Mouse (Mus musculus) myocyte (in vitro differentiated cells): ENCODE measurements around the gene Gm20388. TPM values are rescaled to one million over a fixed set of nuclear protein-coding genes. Genes with fewer than 3 reads are reported as not detected.

Source experiments
- H3K27me3 ChIP-seq: one replicate; pipeline ENCODE4 v1.6.1; 2011; ENCODE audit not compliant: control insufficient read depth, insufficient read depth, insufficient read length
- H3K36me3 ChIP-seq: one replicate; pipeline ENCODE4 v1.6.1; 2011; ENCODE audit not compliant: control insufficient read depth, insufficient read depth
- H3K4me2 ChIP-seq: one replicate; pipeline ENCODE4 v1.6.1; 2011; ENCODE audit warnings: low read depth, control low read depth
- H3K4me3 ChIP-seq: one replicate; pipeline ENCODE4 v1.5.1; 2011; ENCODE audit warnings: mild to moderate bottlenecking, control low read depth, moderate library complexity
- H3K79me2 ChIP-seq: one replicate; pipeline ENCODE4 v1.6.1; 2011; ENCODE audit not compliant: control insufficient read depth, insufficient read depth
- H3ac ChIP-seq: one replicate; pipeline ENCODE4 v1.6.1; 2011; ENCODE audit not compliant: control insufficient read depth, insufficient read length
- CEBPB ChIP-seq: IDR thresholded peaks from 2 replicates; pipeline ENCODE4 v1.6.1; 2011; ENCODE audit warnings: mild to moderate bottlenecking, moderate library complexity; ENCODE audit not compliant: poor library complexity, insufficient read depth, severe bottlenecking
- E2F4 ChIP-seq: IDR thresholded peaks from one replicate; pipeline ENCODE4 v1.6.1; 2011; ENCODE audit warnings: mild to moderate bottlenecking, control low read depth, moderate library complexity; ENCODE audit not compliant: insufficient read depth
- MAX ChIP-seq: IDR thresholded peaks from one replicate; pipeline ENCODE4 v1.6.1; 2011; ENCODE audit warnings: low read depth, mild to moderate bottlenecking, control low read depth
- MYOD1 ChIP-seq, 3 experiments: IDR thresholded peaks; one replicate each; pipeline ENCODE4 v1.6.1; 2011; ENCODE audit warnings: control low read depth in 2 of 3, low read depth in 2 of 3, mild to moderate bottlenecking in 2 of 3, moderate library complexity in 1 of 3; ENCODE audit not compliant: insufficient read length in 2 of 3, control insufficient read depth in 1 of 3
- MYOG ChIP-seq, 3 experiments: IDR thresholded peaks; one replicate each; pipeline ENCODE4 v1.6.1; 2011; ENCODE audit warnings: control low read depth in 2 of 3, low read depth in 2 of 3, mild to moderate bottlenecking in 2 of 3; ENCODE audit not compliant: insufficient read length in 2 of 3, control insufficient read depth in 1 of 3, insufficient read depth in 1 of 3
- POLR2A ChIP-seq: IDR thresholded peaks from one replicate; pipeline ENCODE4 v1.6.1; 2011; ENCODE audit warnings: low read depth, mild to moderate bottlenecking, control low read depth, moderate library complexity; ENCODE audit not compliant: insufficient read length
- POLR2AphosphoS2 ChIP-seq: IDR thresholded peaks from one replicate; pipeline ENCODE4 v1.6.1; 2011; ENCODE audit warnings: low read depth, control low read depth; ENCODE audit not compliant: insufficient read length
- REST ChIP-seq: IDR thresholded peaks from one replicate; pipeline ENCODE4 v1.6.1; 2011; ENCODE audit warnings: mild to moderate bottlenecking, control low read depth, moderate library complexity; ENCODE audit not compliant: insufficient read depth, insufficient read length
- SRF ChIP-seq: IDR thresholded peaks from one replicate; pipeline ENCODE4 v1.6.1; 2011; ENCODE audit warnings: low read depth; ENCODE audit not compliant: control insufficient read depth, insufficient read length
- TCF12 ChIP-seq: IDR thresholded peaks from one replicate; pipeline ENCODE4 v1.6.1; 2011; ENCODE audit warnings: mild to moderate bottlenecking, control low read depth; ENCODE audit not compliant: poor library complexity, insufficient read depth, severe bottlenecking
- TCF3 ChIP-seq: IDR thresholded peaks from one replicate; pipeline ENCODE4 v1.6.1; 2011; ENCODE audit warnings: low read depth, control low read depth; ENCODE audit not compliant: insufficient read length
- USF1 ChIP-seq: IDR thresholded peaks from one replicate; pipeline ENCODE4 v1.6.1; 2011; ENCODE audit warnings: low read depth, mild to moderate bottlenecking, control low read depth, moderate library complexity
- polyA plus RNA-seq: library from polyadenylated mRNA; unstranded; fragments of >200 nt; fragmentation: generic; extraction: Trizol; gene quantifications from one replicate; pipeline ENCODE4 v1.2.1, GENCODE M21; 2012; ENCODE audit warnings: missing spikeins

Gene Gm20388
- polyA plus RNA-seq, 1 experiment: 15.3 TPM

GRCm38 (mm10) chr8:123857361-123857760 lies 3946.7 kb downstream of the Gm20388 start:
- Histone ChIP-seq H3K4me3 (no peak overlapping the region), H3K36me3 (no peaks in the 10 kb centered on the region), H3K27me3 (no peaks in the 10 kb centered on the region), H3K79me2 (no peaks in the 10 kb centered on the region), H3K4me2 (no peak overlapping the region), H3ac (no peak overlapping the region)
- TF ChIP-seq POLR2A (no peak), USF1 (no peak), SRF (no peak), POLR2AphosphoS2 (no peak), TCF3 (no peak), E2F4 (no peak), MYOD1 (IDR thresholded peaks at IDR 0.05; ENCODE audit: control insufficient read depth in 1 of 3, insufficient read length in 2 of 3, low read depth in 2 of 3) (no peak), CEBPB (no peak), MAX (no peak), REST (no peak), TCF12 (no peak), MYOG (IDR thresholded peaks at IDR 0.05; ENCODE audit: control insufficient read depth in 1 of 3, insufficient read depth in 1 of 3, insufficient read length in 2 of 3, low read depth in 2 of 3) (no peak)

DNA sequence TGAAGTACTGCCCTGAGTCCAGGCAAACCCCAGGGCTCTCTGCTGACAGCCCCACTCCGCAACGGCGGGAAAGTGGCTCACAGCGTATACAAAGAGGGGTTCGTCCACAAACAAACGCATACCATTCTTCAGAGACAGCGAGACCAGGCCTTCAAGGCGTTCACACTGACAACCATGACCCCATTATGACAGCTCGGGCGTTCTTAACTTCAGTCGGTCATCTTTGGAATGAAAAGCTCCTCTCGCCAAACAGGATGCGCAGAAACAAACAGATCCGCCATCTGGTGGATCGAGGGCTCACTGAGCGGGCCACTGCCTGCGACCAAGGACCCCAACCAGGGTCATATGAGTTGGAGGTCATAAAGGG lies 3947.9 kb downstream of the Gm20388 start:
- Histone ChIP-seq H3ac (peak overlapping the region; percentile 26), H3K79me2 (no peaks in the 10 kb centered on the region), H3K4me2 (peak overlapping the region; percentile 73), H3K36me3 (no peaks in the 10 kb centered on the region), H3K27me3 (peaks cover 6% of the 10 kb centered on the region), H3K4me3 (peak overlapping the region; percentile 71)
- TF ChIP-seq CEBPB (no peak), TCF12 (no peak), POLR2A (no peak), MAX (no peak)

DNA sequence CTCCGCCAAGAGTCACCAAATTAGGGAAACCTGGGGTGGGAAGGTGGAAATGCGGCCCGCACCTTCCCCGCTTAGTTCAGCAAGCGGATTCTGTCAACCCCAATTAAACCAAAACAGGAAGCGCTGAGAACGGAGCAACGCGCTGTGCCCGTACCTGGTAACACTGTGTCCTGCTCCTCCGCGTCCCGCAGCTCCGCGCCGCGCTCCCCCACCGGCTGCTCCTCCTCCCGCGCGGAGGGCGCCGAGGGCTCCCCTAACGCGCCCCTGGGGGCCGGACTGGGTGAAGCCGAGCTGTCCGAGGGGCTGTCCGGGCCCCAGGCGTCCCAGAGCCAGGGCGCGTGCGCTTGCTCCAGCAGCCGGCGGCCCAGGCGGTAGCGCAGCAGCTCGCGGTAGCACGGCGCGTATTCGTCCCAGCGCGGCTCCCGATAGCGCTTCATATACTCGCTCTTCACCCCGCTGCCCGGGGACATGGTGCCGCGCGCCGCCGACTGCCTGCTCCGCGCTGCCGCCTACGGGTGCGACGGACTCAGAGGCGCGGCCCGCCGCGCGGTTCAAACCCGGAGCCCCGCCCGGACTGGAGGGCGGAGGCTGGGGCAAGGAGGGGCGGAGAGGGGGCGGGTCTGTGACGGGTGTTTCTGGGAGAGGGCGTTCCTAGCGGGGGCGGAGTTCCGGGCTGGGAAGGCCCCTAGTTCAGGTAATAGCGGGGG lies 3948.5 kb downstream of the Gm20388 start:
- Histone ChIP-seq H3K4me3 (peak overlapping the region; percentile 71), H3ac (peak overlapping the region; percentile 26), H3K4me2 (peak overlapping the region; percentile 80), H3K27me3 (peaks cover 6% of the 10 kb centered on the region), H3K79me2 (no peaks in the 10 kb centered on the region), H3K36me3 (no peaks in the 10 kb centered on the region)
- TF ChIP-seq CEBPB: no peak
- peak; percentile 92 for TF ChIP-seq E2F4
- TF ChIP-seq MYOG (IDR thresholded peaks at IDR 0.05; ENCODE audit: control insufficient read depth in 1 of 3, insufficient read depth in 1 of 3, insufficient read length in 2 of 3, low read depth in 2 of 3): peak in 1 of 3 experiments; percentile 29
- peak; percentile 65 for TF ChIP-seq POLR2A
- no peak for TF ChIP-seq USF1
- TF ChIP-seq POLR2AphosphoS2: no peak
- no peak for TF ChIP-seq REST

GRCm38 (mm10) chr8:123859648-123860259 lies 3949.1 kb downstream of the Gm20388 start, which contains the start of gene Ccsap:
TSS of gene Ccsap (minus strand) at chr8:123860209.
- Histone ChIP-seq H3K36me3 (no peaks in the 10 kb centered on the region), H3ac (peak within 1 kb of the TSS; percentile 26)
- TF ChIP-seq TCF12 (no peak), MAX (no peak), E2F4 (no peak), POLR2AphosphoS2 (no peak), TCF3 (no peak), CEBPB (no peak), SRF (no peak), USF1 (no peak), MYOD1 (IDR thresholded peaks at IDR 0.05; ENCODE audit: control insufficient read depth in 1 of 3, insufficient read length in 2 of 3, low read depth in 2 of 3) (no peak), REST (no peak), POLR2A (no peak), MYOG (IDR thresholded peaks at IDR 0.05; ENCODE audit: control insufficient read depth in 1 of 3, insufficient read depth in 1 of 3, insufficient read length in 2 of 3, low read depth in 2 of 3) (no peak)

More at GRCm38 (mm10) chr8:123859648-123860259, 3949.1 kb downstream of the Gm20388 start, which contains the start of gene Ccsap:
- Histone ChIP-seq H3K4me2 (peak within 1 kb of the TSS; percentile 80), H3K27me3 (peaks cover 6% of the 10 kb centered on the region), H3K4me3 (peak within 1 kb of the TSS; percentile 71), H3K79me2 (no peaks in the 10 kb centered on the region)
